Mouse (Mus musculus): ENCODE measurements around the gene Grk2. TPM values are rescaled to one million over a fixed set of nuclear protein-coding genes. Genes with fewer than 3 reads are reported as not detected.
A peak's percentile ranks its signal among the peaks of the same experiment; 100 is the strongest.

Gene Grk2
- 10 to 100 TPM; 54.1 to 59.4 TPM for total RNA-seq (2021)
- long read RNA-seq, experiment 1, transcript Grk2-202 (21 exons, 3,376 nt), result major isoform, 34 of 61 reads
- long read RNA-seq, experiment 1, partial matches to known transcripts, result 10 of 61 reads
- long read RNA-seq, experiment 1, other reads (novel, unspliced or antisense), result 17 of 61 reads
- long read RNA-seq, experiment 2, transcript Grk2-202 (21 exons, 3,376 nt), result major isoform, 24 of 39 reads
- long read RNA-seq, experiment 2, partial matches to known transcripts, result 6 of 39 reads
- long read RNA-seq, experiment 2, other reads (novel, unspliced or antisense), result 9 of 39 reads

DNA sequence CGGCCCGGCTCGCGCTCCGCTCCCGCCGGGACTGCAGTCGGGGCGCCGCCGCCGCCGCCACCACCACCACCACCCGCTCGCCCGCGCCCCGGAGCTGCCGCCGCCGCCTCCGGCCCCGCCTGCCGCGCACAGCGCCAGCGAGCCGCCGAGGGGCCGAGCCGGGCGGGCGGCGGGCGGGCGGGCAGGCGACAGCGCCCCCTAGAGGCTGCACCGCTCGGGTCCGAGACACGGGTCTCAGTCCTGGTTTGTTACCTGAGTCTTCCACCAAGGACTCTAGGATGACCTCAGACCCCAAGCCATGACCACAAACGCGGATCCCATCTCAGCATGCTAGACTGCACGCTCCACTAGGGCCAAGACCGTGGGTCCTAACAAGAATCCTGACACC is at the start of gene Grk2:
Grk2 (minus strand) TSS at position 33 of the 388 bp plus-strand sequence.
- intact Hi-C loops (cut with DNase I), result no loop called here
- peak; percentile 88 to 91 for DNase-seq

DNA sequence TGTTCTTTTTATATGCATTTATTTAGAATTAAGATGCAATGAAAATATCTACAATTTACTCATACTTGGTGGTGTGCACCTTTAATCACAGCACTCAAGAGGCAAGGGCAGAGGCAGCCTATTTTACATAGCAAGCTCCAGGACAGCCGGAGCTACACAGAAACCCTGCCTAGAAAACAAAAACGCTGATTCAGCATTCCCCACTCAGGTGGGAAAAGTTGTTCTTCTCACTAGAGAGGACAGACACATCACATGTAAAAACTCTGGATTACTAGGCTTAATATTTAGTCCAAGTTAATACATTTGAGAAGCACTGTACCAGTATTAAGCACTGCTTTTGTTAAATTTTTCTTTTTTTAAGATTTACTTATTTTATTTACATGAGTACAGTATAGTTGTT is 43.4 kb upstream of the Grk2 start:
- no peak for DNase-seq
- intact Hi-C loops (cut with DNase I), result no loop called here

DNA sequence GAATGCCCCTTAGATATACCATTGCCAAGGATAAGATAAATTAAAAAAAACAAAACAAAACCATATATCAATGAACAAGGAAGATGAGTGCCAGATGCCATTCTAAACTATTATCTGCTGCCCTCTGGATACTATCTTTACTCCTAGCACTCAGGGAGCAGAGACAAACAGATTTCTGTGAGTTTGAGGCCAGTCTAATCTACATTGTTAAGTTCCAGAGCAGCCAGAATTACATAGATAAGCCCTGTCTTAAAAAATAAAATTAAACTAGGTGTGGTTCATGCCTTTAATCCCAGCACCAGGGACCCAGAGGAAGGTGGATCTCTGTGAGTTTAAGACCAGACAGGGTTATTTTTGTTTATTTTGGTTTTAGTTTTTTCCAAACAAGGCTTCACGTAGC is 40.5 kb upstream of the Grk2 start:
- intact Hi-C loops (cut with DNase I), result no loop called here
- DNase-seq, result no peak

DNA sequence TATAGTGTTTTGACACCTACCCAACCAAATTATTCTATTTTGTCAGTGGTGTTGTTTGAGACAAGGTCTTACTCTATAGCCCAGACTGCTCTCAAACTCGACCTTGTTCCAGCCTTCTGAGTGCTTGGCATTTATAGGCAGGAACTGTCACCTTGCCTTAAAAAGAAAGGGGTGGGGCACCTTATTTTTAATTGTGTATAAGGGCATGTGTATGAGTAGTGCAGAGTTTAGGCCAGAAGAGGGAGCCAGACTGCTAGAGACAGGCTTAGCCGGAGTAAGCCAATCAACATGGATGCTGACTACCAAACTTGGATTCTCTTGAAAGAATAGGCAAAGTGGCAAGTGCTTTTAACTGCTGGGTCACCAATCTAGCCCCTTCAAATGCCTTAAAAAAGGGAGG is 32.1 kb upstream of the Grk2 start:
- intact Hi-C loops (cut with DNase I), result loop anchor here (2.0 to 5.0 kb wide), 2 partner anchors 79 to 104 kb away; no protein-coding TSS in a partner anchor
- peak; percentile 52 to 74 for DNase-seq

DNA sequence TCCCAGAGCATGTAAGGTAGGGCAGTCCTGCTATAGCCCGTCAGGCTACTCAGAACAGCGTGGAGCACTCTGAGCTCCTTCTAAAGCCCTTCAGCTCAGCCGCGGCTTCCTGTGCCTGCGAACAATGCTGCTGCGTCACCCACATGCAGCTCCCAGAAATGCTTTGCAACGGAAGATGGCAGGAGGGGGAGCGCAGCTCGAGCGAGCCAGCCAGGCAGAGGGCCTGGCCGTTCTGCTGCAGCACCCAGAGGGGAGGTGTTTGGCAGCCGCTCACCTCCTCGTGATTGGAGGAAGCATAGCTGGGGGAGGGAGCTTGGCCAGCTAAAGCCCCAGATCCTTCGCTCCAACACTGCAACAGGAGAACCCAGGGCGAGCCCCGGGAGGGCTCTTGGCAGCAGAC is 27.8 kb upstream of the Grk2 start:
- DNase-seq, result peak; percentile 93 to 96
- intact Hi-C loops (cut with DNase I), result loop anchor here (5.0 kb wide), 1 partner anchor 64 kb away; the partner anchor contains the start of gene Kdm2a

DNA sequence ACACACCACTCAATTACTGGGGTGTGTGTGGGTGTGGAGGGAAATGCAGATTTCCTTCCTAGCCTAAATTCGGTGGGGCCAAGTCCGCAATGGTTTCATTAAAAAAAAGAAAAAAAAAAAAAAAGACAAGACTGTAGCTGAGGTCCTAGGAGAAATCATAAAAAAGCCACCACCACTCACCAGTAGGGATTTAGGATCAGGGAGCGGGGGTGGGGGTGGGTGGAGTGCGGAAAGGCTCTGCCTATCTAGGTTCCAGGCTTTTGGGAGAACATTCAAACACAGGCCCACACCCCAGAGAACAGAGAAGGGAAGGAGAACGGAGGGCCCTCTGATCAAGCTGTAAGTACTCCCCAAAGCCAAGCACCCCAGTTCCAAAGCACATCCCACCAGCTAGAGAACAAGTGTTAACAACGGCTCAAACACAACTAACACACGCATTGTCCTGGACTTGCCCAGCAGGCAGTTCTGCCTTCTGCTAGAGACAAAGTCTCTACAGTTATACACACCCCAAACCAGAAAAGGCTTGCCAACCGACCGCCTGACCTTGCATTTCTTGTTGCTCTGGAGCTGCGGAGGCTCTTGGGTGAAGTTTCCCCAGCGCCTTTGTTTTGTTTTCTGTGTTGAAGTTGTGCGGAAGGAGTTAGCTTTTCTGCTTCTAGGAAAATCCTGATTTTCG is 27.2 kb upstream of the Grk2 start:
- DNase-seq, result peak; percentile 19 to 42
- intact Hi-C loops (cut with DNase I), result loop anchor here (5.0 kb wide), 1 partner anchor 64 kb away; the partner anchor contains the start of gene Kdm2a

DNA sequence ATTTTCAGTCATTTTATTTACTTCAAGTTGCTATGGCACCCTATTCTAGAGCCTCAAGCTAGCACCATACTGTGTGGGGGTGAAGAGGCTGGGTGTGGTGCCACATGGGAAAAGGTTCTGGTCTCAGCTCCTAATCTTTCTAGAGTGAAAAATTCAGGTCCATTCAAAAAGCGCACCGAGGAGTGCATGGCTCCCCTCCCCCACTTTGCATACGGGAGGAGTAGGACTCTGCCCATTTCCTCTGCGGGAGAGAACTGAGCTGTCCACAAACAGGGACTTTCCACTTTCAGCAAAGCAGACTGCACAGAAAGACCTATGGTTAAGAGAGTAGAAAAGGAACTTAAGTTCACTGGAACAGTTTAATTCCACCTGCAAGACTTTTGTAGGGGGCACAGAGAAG is 26.6 kb upstream of the Grk2 start:
- intact Hi-C loops (cut with DNase I), result loop anchor here (5.0 kb wide), 1 partner anchor 65 kb away; the partner anchor contains the start of gene Kdm2a
- peak; percentile 44 to 57 for DNase-seq

DNA sequence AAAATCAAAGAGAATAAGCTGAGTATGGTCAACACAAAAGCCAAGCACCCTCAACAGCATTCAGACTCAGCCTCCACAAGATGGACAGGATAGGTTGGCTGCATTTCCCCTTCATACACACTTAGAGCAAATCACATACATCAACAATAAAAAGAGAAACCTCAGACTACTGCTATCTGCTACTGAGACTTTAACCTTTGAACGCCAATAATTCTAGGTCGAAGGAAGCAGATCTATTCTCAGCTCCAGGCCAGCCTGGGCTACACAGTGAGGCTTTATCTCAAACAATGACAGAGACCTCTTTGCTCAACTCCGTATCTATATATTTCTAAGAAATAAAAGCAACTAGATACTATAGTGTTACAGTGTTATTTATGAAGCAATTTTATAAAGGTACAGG is 25.3 kb upstream of the Grk2 start:
- no peak for DNase-seq
- intact Hi-C loops (cut with DNase I), result loop anchor here (5.0 kb wide), 1 partner anchor 66 kb away; the partner anchor contains the start of gene Kdm2a

DNA sequence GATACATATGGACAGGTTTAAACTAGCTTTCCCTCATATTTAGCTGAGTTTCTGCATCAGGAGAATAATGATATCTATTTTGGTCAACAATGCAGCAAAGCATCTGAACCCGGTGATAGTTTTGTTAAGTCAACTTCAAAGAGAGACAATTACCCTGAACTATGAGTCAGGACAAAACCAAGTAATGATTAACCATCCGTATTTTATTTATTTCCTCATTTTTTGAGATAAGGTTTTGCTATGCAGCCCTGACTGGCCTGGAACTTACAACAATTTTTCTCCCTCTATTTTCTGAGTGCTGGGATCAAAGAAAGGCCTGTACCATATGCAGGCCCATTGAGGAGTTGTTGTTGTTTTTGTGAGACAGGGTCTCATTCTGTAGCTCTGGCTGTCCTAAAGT is 24.6 kb upstream of the Grk2 start:
- DNase-seq, result no peak
- intact Hi-C loops (cut with DNase I), result loop anchor here (5.0 kb wide), 1 partner anchor 67 kb away; the partner anchor contains the start of gene Kdm2a

DNA sequence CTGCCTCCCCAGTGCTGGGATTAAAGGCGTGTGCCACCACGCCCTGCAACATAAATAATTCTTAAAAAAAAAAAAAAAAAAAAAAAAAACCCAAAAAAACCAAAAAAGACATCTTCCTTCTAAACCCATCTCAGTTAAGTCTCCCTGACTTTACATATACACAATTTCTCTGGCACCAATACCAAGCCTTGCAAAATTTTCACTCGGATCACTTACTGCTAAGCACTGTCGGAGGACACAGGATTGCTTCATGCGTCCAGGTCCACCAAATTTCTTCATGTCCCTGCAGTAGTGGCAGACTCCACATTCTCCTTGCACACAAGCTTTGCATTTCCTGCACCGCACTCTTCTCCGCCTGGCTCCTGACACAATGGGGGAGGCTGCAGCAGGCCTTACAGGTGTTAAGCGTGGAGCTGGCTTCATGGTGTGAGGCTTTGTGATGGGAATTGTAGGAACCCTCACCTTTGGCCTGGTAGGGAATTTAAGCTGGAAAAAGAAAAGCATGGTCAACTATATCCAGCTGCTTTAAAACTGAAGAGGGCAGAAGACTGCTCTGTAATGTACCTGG is 22.8 kb upstream of the Grk2 start:
- intact Hi-C loops (cut with DNase I), result no loop called here
- no peak for DNase-seq

DNA sequence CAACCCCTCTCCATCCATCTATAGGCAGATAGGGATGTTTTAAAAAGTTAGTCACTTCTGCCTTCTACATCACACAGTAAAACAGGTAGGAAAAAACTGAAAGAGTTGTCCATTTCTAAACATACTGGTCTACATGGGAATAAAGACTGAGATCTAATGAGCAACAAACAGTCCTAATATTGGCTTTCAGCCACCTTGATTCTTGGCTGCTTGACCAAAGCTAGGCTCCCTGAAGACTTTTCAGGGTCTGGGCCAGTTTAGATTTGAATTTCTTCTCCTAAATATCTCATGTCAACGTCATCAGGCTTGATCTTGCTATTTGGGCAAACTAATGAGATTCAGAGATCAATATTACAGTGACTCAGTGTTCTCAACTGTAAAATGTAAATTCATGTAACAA is 20.9 kb upstream of the Grk2 start:
- DNase-seq, result no peak
- intact Hi-C loops (cut with DNase I), result no loop called here

DNA sequence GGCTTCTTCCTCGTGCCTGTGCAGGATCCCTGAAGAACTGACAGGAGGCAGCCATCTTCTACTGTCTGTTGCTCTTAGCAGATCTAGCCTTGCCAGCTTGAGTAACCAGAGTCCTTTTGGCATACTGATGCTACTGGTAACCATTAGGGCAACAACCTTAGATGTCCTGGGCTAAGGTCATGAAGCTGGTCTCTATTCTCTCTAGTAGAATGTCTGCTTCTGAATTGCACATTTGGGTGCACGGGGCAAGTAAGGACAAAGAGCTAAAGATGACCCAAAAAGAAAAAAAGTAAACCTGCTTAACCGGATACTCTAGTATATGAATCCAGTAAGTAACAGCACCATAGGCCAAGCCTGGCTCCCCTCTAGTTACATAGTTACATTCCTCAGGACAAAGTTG is 20.1 kb upstream of the Grk2 start:
- intact Hi-C loops (cut with DNase I), result no loop called here
- DNase-seq, result no peak

DNA sequence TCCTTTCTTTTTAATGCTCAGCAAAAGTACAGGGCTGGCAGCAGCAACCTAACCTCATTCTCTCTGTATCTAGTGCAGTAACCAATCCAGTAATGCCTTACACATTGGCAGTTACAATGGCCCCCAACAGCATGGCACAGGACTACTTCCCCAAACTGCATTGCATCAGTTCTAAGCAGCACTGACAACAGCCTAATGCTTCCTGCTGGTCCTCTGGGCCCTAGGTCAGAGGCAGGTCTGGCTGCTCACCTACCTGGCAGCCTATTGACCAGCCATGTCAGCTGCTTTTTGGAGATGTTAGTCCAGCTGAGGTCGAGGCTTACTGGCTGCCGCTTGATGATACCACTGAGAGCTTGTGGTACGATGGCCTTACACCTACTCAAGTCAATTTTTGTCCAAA is 16.1 kb upstream of the Grk2 start:
- intact Hi-C loops (cut with DNase I), result no loop called here
- no peak for DNase-seq

DNA sequence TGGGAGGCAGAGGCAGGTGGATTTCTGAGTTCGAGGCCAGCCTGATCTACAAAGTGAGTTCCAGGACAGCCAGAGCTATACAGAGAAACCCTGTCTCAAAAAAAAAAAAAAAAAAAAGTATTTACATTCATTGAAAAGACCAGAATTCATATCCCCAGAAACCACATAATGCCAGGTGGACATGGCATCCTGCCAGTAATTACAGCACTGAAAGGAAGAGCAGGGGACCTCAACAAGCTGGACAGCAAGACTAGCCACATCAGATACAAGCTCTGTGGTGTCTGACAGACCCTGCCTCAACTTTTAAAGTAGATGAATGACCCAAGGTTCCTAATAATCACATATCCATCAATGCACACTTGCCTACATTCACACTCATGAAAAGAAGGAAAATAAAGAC is 15.6 kb upstream of the Grk2 start:
- no peak for DNase-seq
- intact Hi-C loops (cut with DNase I), result no loop called here

DNA sequence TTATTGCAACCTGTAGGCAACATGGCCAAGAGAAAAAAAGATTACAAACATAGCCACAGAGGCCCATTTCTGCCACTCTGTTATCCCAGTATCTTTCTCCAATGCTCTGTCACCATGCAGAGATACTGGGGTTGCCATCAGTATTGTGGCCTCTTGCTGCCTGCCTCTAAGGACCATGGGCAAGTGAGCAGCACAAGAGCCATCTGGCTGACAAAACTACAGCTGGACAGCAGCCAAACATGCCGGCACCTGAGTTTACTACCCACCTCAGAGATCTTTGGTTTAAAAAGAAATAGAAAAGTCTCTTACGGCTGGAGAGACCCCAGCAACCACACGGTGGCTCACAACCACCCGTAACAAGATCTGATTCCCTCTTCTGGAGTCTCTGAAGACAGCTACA is 13.2 kb upstream of the Grk2 start:
- intact Hi-C loops (cut with DNase I), result no loop called here
- no peak for DNase-seq

DNA sequence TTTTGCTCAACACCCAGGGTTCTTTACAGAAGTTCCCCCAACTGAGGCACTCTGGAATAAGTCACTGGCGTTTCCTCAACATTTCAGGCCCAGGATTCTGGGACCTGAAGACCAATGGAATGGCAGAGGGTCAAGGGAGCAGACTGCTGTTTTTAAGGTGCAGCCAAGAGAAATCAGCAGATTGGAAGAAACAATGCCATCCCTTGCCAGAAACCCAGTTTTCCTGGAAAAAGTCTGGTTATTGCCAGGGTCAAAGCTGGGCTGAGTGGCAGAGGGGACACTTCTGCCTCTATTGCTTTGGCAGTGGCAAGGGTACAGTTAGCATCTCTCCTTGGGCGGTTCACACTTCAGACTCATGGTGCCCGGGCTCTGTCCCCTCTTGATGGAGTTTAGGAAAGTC is 11.2 kb upstream of the Grk2 start:
- DNase-seq, result no peak
- intact Hi-C loops (cut with DNase I), result no loop called here

DNA sequence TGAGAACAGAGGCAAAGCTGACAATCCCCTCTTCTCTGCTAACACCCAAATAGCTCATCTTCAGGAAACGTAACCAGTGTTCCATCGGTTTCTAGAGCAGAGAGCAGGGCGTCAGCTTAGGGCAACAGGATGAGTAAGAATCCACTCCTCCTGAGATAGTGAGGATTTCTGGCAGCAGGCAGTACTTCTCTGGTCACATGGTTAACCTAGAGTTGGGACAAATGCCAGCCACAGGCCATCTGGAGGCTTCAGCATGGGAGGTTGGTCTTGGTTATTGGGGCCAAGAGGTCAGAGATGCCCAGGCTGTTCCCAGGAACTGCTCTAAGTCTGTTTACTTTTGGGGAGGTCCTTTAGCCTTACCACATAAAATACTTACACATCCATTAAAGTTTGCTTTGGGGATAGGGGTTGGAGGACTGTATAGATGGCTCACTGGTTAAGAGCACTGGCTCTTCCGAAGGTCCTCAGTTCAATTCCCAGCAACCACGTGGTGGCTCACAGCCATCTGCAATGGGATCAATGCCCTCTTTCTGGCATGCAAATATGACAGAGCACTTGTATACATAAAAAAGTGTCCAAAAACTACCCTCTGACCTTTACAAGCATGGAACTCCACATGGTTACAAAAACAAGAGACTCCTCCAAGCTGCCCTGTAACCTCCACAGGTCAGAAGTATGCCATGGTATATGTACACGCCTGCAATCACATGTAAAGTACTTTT is 9.4 kb upstream of the Grk2 start:
- intact Hi-C loops (cut with DNase I), result no loop called here

DNA sequence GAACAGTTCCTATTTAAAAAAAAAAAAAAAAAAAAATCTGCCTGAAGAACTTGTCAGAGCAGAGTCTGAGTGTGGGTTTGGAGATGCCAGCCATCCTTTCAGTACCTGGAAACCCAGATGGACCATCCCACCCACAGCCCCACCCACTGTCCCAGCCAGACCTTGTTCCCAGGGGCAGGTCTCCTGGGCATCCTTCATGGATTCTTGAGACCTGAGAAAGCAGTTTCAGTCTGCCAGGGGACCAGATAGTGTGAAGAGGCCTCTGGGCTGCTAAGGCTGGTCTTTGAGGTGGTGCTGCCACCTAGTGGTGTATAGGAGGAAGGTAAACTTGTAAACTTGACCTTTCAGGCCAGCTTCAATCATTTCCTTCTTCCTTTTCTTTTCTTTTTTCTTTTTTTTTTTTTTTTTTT is 3.8 kb upstream of the Grk2 start:
- intact Hi-C loops (cut with DNase I), result loop anchor here (1.0 to 5.0 kb wide), 2 partner anchors 51 to 102 kb away; no protein-coding TSS in a partner anchor
- peak; percentile 66 to 69 for DNase-seq

More for the DNA sequence above, 9.4 kb upstream of the Grk2 start:
- peak in 1 of 2 experiments; percentile 56 for DNase-seq

DNA sequence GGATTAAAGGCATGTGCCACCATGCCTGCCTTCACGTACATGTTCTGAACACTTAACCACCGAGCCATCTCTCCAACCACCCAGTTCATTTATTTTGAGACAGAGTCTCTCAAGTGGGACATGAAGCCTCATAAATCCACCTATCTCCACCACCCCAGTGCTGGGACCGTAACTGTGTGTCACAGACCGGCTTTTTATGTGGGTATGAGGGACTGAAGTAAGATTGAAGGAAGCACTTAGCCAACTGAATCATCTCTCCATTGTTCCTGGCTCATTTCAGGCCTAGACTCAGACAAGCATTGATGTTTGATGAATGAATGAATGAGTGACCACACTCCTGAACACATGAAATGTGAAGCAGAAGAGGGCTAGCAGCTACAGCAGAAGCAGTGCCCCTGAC is 3.3 kb upstream of the Grk2 start:
- intact Hi-C loops (cut with DNase I), result loop anchor here (1.0 kb wide), 1 partner anchor 51 kb away; no protein-coding TSS in a partner anchor

DNA sequence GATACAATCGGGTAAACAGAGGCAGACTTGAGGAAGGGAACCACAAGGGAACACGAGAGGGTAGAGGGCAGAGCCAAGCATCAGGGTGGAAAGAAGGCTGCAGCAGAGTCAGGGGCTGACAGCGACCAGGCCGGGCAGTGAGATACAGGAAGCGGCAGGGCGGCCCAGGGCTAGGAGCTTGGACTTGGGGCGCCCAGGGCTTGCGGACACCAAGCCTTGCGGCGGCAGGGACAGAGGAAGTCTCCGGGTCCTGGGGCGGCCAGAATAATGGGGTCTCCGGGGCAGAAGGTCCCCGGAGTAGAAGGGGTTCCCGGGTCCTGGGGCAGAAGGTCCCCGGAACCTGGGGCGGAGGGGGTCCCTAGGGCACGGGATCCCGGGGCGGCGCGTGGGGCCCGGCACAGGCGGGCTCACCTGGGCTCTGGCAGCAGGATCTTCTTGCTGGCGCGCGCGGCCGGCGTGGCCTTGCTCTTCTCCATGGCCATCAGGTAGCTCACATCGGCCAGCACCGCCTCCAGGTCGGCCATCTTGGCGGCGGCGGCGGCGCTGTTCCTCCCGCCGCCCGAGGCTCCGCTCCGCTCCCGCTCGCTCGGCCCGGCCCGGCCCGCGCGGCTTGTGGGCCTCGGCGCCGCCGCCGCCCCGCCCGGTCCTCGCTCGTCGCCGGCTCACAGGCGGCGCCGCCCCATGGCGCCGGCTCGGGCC is 382 bp downstream of the Grk2 start:
- peak; percentile 58 to 65 for DNase-seq
- intact Hi-C loops (cut with DNase I), result no loop called here

More for the DNA sequence above, 3.3 kb upstream of the Grk2 start:
- no peak for DNase-seq
